Mouse (Mus musculus): ENCODE data around the gene Six1.
A peak's percentile ranks its signal among the peaks of the same experiment; 100 is the strongest.
"Not testable (repeated sequence)": the region's sequence is repeated elsewhere in the genome, so short reads cannot be mapped to it uniquely, and the experiment has no call there.

Gene Six1

DNA sequence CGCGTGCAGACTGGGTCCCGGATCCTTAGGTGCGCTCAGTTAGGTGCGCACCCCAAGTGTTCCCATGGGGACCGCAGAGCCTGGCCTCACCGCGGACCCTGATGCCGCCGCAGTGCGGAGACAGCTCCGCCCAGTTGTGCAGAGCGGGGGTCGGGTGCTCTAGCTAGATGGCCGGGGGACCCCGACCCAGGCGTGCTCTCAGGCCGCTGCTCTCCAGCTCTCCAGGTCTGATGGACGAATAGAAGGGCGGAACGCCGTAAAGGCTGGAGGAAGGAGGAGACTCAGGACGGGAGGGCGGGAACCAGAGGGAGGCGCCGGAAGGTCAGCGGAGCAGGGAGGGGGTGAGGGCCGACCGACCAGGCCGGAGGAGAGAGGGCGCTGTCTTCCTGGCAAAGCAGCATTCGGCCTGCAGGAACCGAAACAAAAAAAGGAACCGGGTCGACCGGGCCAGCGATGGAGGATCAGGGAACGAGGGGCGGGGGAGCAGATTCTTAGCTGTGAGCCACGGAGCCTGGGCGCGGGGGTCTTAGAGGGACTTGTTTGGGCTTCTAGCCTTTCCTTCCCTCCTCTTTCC lies at the start of gene Six1:
Gene Six1 (minus strand): TSS at position 220 of the 574 bp plus-strand sequence.
- DNase-seq (ENCODE audit: extremely low read depth, insufficient read length, low spot score), result peak; percentile 87

DNA sequence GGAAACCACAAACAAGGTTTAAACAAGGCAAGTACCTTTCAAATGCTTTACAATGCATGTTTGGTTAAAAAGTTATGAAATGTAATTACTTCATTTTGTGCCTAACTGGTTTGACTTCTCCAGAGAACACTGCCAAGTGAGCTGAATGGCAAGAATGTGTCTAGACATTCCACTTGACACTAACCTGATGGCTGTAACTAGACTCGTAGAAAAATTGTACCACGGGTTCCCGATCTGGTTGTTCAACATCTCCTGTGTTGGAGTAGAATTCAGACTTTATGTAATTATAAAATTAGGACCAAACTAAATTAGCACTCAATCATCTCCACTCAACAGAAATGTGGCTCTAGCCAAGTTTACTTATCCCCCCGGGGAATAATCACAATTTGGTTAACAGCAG lies 44.9 kb upstream of the Six1 start:
- no peak for DNase-seq (ENCODE audit: extremely low read depth, insufficient read length, low spot score)

DNA sequence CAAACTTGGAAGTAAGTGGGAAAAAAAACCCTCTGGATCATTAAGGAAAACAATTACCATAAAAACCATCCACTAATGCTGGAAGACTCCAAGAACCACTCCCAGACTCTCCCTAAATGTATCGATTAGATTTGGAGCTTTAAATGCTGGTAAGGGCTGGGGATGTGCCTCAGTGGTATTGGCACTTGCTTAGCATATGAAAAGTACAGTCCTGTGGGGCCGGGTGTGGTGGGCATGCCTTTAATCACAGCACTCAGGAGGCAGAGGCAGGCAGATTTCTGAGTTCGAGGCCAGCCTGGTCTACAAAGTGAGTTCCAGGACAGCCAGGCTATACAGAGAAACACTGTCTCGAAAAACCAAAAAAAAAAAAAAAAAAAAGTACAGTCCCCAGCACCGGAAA lies 42.5 kb upstream of the Six1 start:
- DNase-seq (ENCODE audit: extremely low read depth, insufficient read length, low spot score), result not testable (repeated sequence)

DNA sequence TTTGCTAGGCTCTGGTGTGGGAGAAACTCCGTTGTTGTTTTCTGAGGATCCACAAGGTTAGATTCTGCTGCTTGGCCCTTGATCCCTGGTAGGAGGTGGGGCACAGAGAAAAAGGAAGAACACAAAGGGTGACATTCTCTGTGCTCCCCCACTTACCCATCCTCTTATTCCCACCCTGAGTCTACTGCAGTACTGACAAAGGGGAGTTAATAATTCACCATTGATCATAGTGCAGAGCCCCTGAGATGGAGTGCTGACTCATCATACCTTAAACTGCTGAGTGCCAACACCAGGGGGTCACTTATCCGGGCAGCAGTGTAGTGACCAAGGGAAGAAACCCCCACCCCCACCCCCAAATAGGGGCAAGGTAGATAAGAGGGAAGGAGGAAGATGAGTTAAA lies 40.9 kb upstream of the Six1 start:
- no peak for DNase-seq (ENCODE audit: extremely low read depth, insufficient read length, low spot score)

DNA sequence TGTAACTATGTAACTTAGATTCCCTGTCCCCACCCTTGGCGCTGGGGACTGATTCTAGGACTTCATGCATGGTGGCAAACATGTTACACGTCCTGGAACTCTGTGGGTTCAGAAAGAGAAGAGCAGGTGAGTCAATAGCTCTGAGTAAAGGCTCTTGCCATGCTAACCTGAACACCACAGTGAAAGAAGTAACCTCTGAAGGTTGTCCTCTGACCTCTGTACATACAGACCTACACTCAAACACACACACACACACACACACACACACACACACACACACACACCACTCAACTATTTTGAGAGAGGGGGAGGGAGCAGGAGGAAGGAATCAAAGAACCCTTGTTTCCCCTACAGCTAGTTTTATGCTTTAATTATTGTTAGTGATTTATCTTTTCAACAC lies 40.5 kb upstream of the Six1 start:
- DNase-seq (ENCODE audit: extremely low read depth, insufficient read length, low spot score), result no peak

DNA sequence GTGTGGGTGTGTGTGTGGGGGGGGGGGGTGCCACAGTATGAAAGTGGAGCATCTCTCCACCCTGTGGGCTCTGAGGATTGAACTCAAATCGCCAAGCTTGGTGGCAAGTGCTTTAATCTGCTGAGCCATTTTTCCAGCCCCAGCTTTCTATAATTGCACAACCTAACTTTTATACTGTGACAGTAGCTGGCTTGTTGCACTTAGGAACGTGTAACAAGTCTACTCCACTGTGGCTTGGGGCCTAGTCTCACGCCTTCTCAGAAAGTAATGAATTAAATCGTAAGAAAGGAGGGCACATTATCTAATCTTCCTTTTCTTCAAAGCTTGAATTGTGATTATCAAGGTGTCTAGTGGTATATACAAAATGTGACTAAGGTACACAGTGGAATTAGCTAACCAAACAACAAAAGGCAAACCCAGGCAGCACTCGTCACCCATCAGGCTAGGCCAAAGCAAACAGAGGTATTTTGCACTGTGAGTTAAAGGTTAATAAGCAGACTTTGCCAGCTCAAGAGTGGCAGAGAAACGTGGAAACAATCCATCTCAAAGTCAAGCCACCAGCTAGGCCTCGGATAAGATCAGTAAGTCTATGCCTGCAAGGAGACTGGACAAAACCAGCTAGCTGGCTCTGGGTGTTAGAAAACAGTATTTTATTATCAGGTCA lies 37.1 kb upstream of the Six1 start:
- no peak for DNase-seq (ENCODE audit: extremely low read depth, insufficient read length, low spot score)

DNA sequence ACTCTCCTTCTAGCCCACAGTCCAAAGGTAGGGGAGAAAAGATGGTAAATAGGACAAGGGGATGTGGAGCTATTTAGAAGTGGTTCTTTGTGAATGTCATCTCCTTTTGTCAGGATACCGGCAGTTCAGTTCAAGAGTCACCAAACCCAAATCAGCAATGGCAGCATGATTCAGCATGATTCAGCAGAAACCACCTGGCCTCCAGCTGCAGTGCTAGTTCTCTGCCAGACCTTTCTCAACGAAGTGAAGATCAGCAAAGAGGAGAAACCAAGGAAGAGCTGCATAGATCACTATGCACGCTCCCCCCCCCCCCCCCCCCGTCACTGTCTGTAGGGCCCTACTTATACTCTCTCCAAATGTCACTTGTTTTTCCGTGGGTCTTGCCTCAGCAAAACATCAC lies 35.2 kb upstream of the Six1 start:
- DNase-seq (ENCODE audit: extremely low read depth, insufficient read length, low spot score), result peak; percentile 34

DNA sequence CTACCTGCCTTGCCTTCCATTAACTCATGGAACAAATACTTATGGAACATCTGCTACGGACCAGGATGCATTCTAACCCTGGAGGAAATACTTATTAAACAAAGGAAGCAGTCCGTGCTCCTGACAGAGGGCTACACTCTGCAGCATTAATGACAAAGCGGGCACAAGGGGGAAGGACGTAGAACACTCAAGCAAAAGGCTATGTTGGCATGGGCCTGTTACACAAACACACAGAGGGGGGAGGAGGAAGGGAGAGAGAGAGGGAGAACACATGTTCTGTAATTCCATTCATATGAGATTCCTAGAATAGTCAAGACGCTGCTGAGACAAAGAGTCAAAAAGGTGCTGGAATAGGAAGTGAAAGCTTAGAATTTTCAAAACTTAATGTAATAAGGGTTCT lies 34.8 kb upstream of the Six1 start:
- peak; percentile 14 for DNase-seq (ENCODE audit: extremely low read depth, insufficient read length, low spot score)

DNA sequence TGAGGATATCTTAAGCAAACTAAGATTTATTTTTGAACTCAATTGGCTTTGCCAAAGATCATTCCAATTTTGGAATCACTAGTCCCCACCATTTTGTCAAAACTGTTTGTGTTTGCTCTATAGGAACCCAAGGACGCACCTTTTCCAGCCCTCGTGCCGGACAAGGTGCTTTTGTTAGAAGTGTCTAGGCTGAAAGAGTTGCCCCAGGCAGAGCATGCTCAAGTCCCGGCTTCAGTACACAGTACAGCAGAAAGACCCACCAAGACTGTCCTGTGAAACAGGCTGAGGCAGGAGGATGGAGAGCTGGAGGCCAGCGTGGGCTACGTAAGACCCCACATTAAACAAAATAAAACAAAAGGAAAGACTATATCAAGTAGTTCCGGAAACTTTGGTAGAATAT lies 33.4 kb upstream of the Six1 start:
- no peak for DNase-seq (ENCODE audit: extremely low read depth, insufficient read length, low spot score)

DNA sequence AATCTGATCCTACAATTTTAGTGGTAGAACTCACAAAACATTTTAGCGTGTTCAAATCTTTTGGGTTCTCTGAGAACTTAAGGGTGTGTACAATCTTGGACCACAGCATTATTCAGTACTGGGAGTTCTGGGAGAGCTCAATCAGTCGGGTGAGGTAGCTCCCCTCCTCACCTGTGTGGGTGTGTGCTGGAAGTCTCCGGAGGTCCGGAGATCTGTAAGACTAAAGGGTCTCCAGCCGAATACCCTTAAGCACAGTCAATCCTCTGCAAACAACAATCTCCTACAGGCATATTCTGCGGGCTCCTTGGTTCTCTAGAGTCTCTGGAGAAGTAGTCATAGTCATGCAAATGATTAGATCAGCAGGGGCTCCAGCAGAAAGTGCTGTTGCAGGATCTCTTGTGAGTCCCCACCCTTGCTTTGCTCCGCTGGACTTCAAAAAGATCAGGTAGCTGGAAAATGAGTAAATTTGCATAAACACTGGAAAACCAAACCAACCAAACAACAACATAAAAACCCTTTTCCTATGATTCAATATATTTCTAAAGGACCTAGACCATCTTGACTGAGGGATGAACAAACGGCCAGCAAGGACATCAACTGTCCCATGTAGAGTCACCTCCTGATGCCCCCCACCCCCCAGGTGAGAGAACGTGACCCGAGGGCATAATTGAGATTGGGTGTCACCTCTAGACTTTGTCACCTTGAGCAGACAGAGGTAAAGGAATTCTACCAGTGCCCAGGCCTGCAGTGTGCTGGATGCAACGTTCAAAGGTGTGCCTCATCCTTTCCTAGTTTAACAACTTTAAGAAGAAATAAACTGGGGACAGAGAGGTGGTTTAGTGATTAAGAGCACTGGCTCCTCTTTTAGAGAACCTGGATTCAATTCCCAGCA lies 32.3 kb upstream of the Six1 start:
- DNase-seq (ENCODE audit: extremely low read depth, insufficient read length, low spot score), result no peak

DNA sequence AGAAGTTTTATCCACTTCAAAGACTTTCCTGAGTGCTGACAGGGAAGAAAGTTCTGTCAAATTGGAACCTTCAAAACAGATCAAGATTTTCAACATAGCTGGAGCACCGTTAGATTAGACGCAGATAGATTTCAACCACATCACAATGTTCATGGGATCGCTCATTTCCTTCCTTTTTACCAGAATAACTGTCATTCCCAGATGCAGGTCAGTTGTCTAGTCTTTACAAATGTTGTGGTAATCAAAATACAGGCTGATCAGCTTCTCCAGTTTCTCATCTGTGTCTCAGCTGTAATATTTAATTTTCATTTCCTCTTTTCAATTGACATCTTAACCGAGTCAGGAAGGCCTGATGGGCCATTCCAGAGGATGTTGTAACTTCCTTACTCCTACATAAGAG lies 30.1 kb upstream of the Six1 start:
- DNase-seq (ENCODE audit: extremely low read depth, insufficient read length, low spot score), result no peak

DNA sequence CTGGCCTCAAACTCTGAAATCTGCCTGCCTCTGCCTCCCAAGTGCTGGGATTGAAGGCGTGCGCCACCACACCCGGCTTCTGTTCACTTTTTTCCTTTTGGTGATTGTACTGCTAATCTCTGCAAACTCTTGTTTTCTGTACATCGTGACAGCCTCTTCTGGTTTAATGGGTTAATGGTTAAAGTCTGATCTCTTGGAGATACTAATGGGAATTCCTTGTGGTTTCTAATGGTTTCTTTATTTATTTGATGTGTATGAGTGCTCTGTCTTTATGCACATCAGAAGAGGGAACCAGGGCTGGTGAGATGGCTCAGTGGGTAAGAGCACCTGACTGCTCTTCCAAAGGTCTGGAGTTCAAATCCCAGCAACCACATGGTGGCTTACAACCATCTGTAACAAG lies 28.1 kb upstream of the Six1 start:
- DNase-seq (ENCODE audit: extremely low read depth, insufficient read length, low spot score), result not testable (repeated sequence)

DNA sequence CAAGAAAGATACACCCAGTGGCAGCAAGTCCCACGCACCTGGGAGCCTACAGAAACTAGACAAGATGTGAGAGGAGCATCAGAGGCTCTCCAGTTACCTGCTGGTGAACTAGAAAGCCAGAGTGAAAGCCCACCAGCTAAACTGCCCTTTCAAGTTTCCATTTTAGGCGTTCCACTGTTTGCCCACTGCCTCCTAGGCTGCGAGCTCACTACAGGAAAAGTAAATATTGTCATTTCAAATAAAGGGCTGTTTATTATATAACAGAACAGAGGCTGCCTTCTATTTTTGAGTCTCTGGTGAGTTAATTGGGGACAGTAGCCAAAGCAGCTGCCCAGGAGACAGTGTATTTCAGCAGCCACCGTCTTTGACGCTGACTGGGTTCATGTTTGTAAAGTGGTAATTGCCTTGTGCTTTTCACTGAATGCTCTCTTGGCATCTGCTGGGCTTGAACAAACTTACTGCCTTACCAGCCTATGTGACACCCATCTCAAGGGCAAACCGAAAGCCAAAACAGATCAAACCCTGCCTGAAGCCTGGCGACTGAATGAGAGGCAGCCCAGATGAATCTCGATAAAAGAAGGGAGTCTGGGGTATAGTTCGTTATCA lies 7.2 kb upstream of the Six1 start:
- no peak for DNase-seq (ENCODE audit: extremely low read depth, insufficient read length, low spot score)

DNA sequence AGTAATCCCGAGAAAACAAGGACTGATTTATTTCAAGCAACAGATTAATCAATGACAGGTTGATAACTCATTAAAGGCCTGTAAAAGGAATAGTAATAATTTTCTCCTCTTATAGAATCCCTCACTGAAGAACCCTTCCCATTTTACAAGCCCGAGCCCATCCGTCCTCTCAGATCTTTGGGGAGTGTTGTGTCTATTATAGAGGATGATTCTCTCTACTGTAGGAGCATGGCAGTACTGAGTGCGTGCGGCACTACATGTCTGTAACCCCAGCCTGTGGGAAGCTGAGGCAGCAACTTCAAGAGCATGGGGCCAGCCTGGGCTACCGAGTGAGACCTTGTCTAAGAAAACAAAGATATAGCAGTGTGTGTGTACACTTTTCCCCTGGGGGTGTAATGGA lies 3.8 kb upstream of the Six1 start:
- no peak for DNase-seq (ENCODE audit: extremely low read depth, insufficient read length, low spot score)

DNA sequence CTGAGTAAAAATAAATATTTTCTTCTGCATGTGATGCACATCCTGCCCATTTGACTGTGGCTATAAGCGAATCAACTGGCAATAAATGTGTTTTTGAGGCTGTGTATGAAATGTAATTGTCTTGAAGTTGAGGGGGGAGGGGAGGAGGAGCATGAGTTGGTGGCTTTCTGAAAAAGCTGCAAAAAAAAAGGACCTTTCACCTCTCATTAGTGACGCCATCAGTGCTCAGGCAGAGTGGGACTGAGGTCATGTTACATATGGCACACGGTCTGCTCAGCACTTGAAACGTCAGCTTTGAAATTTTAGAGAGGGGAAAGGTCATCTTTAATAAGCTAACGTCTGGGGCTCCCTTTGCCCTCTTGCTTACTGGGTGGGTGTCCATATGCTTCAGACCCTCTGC lies 1.8 kb upstream of the Six1 start:
- no peak for DNase-seq (ENCODE audit: extremely low read depth, insufficient read length, low spot score)

DNA sequence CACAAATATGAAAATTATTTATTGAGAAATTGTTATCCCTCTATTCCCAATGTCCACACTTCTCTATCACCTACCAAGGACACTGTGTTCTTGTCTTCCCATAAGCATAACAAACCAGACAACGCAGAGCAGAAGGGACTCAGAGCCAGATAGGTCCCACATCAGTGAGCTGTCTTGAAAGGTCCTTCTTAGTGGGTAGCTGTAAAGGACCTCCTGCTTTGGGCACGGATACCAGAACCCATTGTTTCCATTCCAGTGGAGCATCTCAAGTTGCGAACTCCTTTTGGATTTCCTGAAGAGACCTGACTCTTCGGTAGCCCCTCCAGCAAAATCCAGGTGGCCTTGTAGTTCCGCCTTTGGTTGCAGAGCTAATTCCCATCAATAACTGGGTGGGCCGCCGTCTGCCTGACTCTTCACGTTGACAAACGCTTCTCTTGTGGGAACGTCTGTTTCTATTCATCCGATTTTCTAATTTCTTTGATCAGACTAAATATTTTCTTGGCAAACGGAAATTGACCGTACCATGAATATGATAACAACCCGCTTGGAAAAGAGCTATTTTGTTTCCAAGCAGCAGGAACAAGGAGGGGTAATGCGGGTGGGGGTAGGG lies 994 bp upstream of the Six1 start:
- no peak for DNase-seq (ENCODE audit: extremely low read depth, insufficient read length, low spot score)

DNA sequence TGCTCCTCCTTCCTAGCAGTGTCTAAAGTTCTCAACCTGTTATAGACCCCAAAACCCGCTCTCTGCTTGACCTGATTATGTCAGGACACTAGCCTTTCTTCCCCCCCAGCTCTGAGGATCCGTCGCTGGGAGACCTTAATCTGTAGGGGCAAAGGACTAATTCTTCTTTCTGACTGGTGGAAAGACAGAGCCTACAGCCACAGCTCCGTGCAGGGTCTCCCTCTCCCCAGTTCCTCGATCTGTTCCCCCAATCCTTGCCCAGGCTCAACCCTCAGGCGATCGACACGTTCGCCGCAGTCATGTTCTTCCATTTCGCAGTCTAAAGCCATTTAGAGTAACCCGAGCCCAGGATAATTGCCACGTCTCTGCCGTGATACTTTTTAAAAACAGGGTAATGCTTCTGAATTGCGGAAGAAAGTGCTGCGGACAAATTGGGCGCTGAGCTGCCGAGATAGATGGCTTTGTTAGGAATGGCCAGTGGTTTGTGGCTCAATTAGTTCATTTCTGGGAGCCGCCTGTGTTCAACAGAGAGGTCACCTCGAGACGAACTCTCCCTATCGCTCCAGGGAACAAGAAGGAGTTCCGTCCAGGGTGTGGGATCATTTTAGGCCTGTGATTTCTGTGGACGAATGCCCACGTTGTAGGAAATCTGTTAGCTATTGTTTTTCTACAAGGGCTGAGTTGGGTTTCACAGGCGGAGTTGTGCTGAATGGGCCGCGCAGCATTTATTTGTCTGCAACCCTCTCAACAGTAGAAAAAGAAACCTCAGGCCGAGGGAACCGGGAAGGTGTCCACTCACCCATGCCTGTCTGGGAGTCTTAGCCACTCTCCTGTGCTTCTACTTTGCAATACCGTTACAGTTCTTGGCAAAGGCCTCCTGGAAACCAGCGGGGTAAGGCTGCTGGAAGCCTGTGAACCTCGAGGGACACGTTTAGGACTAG lies 766 bp downstream of the Six1 start:
- no peak for DNase-seq (ENCODE audit: extremely low read depth, insufficient read length, low spot score)

DNA sequence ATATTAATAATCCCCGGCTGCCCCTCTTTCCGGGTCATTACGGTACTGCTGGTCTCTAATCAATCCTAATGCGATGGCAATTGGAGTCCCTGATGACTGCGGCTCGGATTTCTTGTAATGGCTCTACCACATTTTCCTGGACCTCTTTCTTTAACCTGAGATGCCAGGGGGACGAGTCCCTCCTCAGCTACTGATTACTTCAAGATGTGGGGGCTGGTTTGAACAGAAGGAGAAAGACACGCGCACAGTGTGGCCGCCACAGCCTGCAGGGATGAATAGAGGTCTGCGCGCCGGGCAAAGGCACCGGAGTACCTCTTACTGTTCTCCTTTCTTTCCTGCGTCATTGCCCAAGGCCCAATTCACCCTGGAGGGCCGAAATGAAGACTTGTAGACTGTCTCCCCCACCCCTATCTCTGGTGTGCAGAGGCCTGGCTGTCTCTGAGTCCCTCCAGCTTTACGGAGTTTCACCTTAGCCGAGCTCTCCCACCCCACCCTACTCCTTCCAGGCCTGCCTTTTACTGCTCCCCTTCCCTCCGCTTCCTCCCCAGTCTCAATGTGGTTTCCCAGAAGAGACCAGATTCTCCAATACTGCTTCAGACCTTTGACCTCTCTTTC lies 1.5 kb downstream of the Six1 start:
- no peak for DNase-seq (ENCODE audit: extremely low read depth, insufficient read length, low spot score)

DNA sequence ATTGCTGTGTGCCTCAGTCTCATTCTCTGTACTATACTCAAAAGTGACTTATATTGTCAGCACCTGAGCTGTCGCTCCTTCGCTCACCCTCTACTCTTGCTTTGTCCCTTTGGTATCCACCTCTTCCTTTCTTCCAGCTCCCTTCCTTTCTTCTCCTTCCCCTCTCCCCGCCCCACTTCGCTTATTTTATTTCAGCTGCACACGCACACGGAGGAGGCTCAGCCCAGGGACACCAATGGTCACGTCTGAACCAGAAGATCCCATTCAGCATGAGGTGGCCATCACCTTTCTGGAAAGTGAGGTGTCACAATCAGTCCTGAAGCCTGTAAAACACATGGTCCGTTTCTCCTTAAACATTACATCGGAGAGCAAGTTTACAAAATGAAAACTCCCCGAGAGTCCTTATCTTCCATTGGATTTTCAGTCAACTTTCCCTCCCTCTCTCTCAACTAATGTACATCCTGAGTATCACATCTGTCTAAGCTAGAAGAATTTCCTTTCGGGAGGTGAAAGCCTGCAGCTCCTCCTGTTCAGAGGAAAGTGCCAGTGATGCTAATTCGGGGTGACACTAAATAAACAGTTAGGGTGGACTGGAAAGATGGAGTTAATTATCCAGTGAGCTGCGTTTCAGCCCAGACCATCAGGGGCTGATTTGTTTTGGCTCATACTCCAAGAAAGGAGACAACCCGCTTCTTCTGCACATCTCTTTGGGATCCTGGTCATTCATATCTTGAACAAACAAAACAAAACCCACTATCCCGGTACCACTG lies 2.7 kb downstream of the Six1 start:
- DNase-seq (ENCODE audit: extremely low read depth, insufficient read length, low spot score), result no peak
